Mouse (Mus musculus): ENCODE measurements around the gene Fsd2. TPM values are rescaled to one million over a fixed set of nuclear protein-coding genes. Genes with fewer than 3 reads are reported as not detected.

The Fsd2 gene
- total RNA-seq, 4 experiments from 2014 or later, result 0.27 to 0.33 (median 0.30) TPM

Other genes with a start within 250 kb of the Fsd2 start
- gene Rps17, start 221.7 kb downstream of the Fsd2 start, total RNA-seq (2022), result 100 to 1,000 TPM; 559 to 662 (median 611) TPM
- gene Cpeb1, start 111.5 kb downstream of the Fsd2 start, total RNA-seq (2022), result 100 to 1,000 TPM; 106 to 143 (median 140) TPM
- gene Ap3b2, start 73.0 kb downstream of the Fsd2 start, total RNA-seq (2022), result 100 to 1,000 TPM; 161 to 182 (median 173) TPM
- not detected for gene BC048679, start 68.7 kb downstream of the Fsd2 start, total RNA-seq (2022)
- 10 to 100 TPM; 20.6 to 23.8 (median 21.0) TPM for gene Whamm, start 4.3 kb upstream of the Fsd2 start, total RNA-seq (2022)
- 10 to 100 TPM; 77.8 to 89.4 (median 88.7) TPM for gene Homer2, start 140.6 kb upstream of the Fsd2 start, total RNA-seq (2022)
- 10 to 100 TPM; 69.5 to 77.5 (median 73.7) TPM for gene Ramac, start 196.0 kb upstream of the Fsd2 start, total RNA-seq (2022)
- gene 3110040N11Rik, start 222.5 kb upstream of the Fsd2 start, total RNA-seq (2022), result 10 to 100 TPM; 20.8 to 27.8 (median 25.9) TPM